37 mouse cellular contexts compared by ENCODE assay signal in genomic region chr14:56377745-56378144, GRCm38 (mm10). TPM values are rescaled to one million over a fixed set of nuclear protein-coding genes. Genes with fewer than 3 reads are reported as not detected.
DNase-seq lines count a peak whose midpoint lies in the region; ATAC-seq and TF ChIP-seq lines count a peak whose summit lies in the region.
"Had no signal": no experiment of that assay in that cellular context is flagged by ENCODE, and none has a peak within 500 bp of the region (broad histone marks: within the 10 kb centered on the region; RNA-seq: fewer than 3 reads in every experiment).

No protein-coding gene starts in this region.

- no peak overlapping the region for H3K4me2 ChIP-seq in intestine, postnatal 0 days (replicated peaks; ENCODE audit: low read depth)
- H3K4me2 ChIP-seq in intestine, embryonic 16.5 days (ENCODE audit: low read depth, low read length) = no peak overlapping the region
- H3K4me2 ChIP-seq: embryonic facial prominence, embryonic 13.5 days; forebrain, embryonic 15.5 days; heart, embryonic 15.5 days; hindbrain, embryonic 13.5 days; limb, embryonic 12.5 days; liver, embryonic 11.5 days; neural tube, embryonic 15.5 days had no signal

- H3K9ac ChIP-seq in intestine, postnatal 0 days (ENCODE audit: low read depth, low read length) = no peak overlapping the region
- H3K9ac ChIP-seq in intestine, embryonic 16.5 days (ENCODE audit: low read depth, low read length) = no peak overlapping the region
- H3K9ac ChIP-seq: embryonic facial prominence, embryonic 13.5 days; forebrain, embryonic 15.5 days; heart, embryonic 15.5 days; hindbrain, embryonic 13.5 days; limb, embryonic 12.5 days; neural tube, embryonic 15.5 days had no signal

- H3K27me3 ChIP-seq in intestine, postnatal 0 days (replicated peaks; ENCODE audit: control insufficient read depth, insufficient read depth, low read length) = no peaks in the 10 kb centered on the region
- no peaks in the 10 kb centered on the region for H3K27me3 ChIP-seq in intestine, embryonic 16.5 days (replicated peaks; ENCODE audit: control insufficient read depth, insufficient read depth, low read length)
- H3K27me3 ChIP-seq: CH12.LX; embryonic facial prominence, embryonic 13.5 days; forebrain, embryonic 15.5 days; heart, embryonic 15.5 days; hindbrain, embryonic 13.5 days; limb, embryonic 12.5 days; neural tube, embryonic 15.5 days had no signal

- peak; percentile 11 for DNase-seq in lung, postnatal 10 days
- DNase-seq in lung, adult 2 months = no peak
- DNase-seq in lung, postnatal 25 days (ENCODE audit: low spot score) = peak; percentile 19
- DNase-seq in left cerebral cortex, adult 11 months (ENCODE audit: low spot score) = no peak
- DNase-seq in spleen, adult 18-20 months = no peak
- DNase-seq: adrenal gland, adult 2 months; adrenal gland, postnatal 36 days; cerebellum, adult 18-20 months; cerebellum, postnatal 10 days; gastrocnemius, postnatal 25 days; heart, adult 11 months; heart, postnatal 4 days; kidney, adult 2 months; kidney, postnatal 10 days; layer of hippocampus, postnatal 36 days; midbrain, embryonic 14.5 days; retina, postnatal 1 day; thymus, adult 2 months; thymus, postnatal 36 days had no signal

- no peak for ATAC-seq in intestine, postnatal 0 days
- no peak for ATAC-seq in intestine, embryonic 16.5 days
- ATAC-seq: forebrain, embryonic 15.5 days; inflammation-experienced regulatory T-cells, adult 6 months had no signal

- H3K4me1 ChIP-seq in intestine, postnatal 0 days (replicated peaks; ENCODE audit: control insufficient read depth, insufficient read depth, low read length) = no peaks in the 10 kb centered on the region
- no peaks in the 10 kb centered on the region for H3K4me1 ChIP-seq in intestine, embryonic 16.5 days (ENCODE audit: control insufficient read depth, insufficient read depth, low read length)
- no peaks in the 10 kb centered on the region for H3K4me1 ChIP-seq in lung, adult 2 months (ENCODE audit: control insufficient read depth, insufficient read depth, low read length)
- H3K4me1 ChIP-seq: embryonic facial prominence, embryonic 13.5 days; forebrain, embryonic 10.5 days; forebrain, embryonic 15.5 days; hindbrain, embryonic 13.5 days; limb, embryonic 12.5 days; neural tube, embryonic 15.5 days had no signal

- peak; percentile 40 for TF ChIP-seq CTCF in intestine, postnatal 0 days (IDR thresholded peaks at IDR 0.05; ENCODE audit: low read depth)
- no peak for TF ChIP-seq CTCF in lung, adult 2 months (IDR thresholded peaks at IDR 0.05; ENCODE audit: insufficient read depth, low read length)

- no peak for TF ChIP-seq POLR2A in lung, adult 2 months (IDR thresholded peaks at IDR 0.05; ENCODE audit: borderline replicate concordance, extremely low read depth, low read depth, low read length)

- H3K9me3 ChIP-seq in intestine, postnatal 0 days (ENCODE audit: control insufficient read depth) = no peaks in the 10 kb centered on the region
- no peaks in the 10 kb centered on the region for H3K9me3 ChIP-seq in intestine, embryonic 16.5 days (ENCODE audit: control insufficient read depth, low read length)
- H3K9me3 ChIP-seq: embryonic facial prominence, embryonic 13.5 days; forebrain, embryonic 10.5 days; forebrain, embryonic 15.5 days; G1E; heart, embryonic 10.5 days; heart, embryonic 15.5 days; hindbrain, embryonic 13.5 days; limb, embryonic 12.5 days; neural tube, embryonic 15.5 days had no signal

- H3K36me3 ChIP-seq in intestine, postnatal 0 days (ENCODE audit: control insufficient read depth, insufficient read depth) = no peaks in the 10 kb centered on the region
- no peaks in the 10 kb centered on the region for H3K36me3 ChIP-seq in intestine, embryonic 16.5 days (ENCODE audit: control insufficient read depth, insufficient read depth, low read length)
- H3K36me3 ChIP-seq: embryonic facial prominence, embryonic 13.5 days; forebrain, embryonic 10.5 days; forebrain, embryonic 15.5 days; G1E; heart, embryonic 10.5 days; heart, embryonic 15.5 days; hindbrain, embryonic 13.5 days; limb, embryonic 12.5 days; neural tube, embryonic 15.5 days had no signal

- no peak overlapping the region for H3K4me3 ChIP-seq in intestine, postnatal 0 days (ENCODE audit: low read depth, low read length)
- H3K4me3 ChIP-seq in intestine, embryonic 16.5 days (ENCODE audit: low read length) = no peak overlapping the region
- no peak overlapping the region for H3K4me3 ChIP-seq in lung, adult 2 months (replicated peaks; ENCODE audit: extremely low read depth, low read depth, low read length)
- H3K4me3 ChIP-seq: embryonic facial prominence, embryonic 13.5 days; forebrain, embryonic 10.5 days; forebrain, embryonic 15.5 days; heart, embryonic 10.5 days; heart, embryonic 15.5 days; hindbrain, embryonic 13.5 days; limb, embryonic 12.5 days; neural tube, embryonic 15.5 days had no signal

- no peak overlapping the region for H3K27ac ChIP-seq in intestine, postnatal 0 days (ENCODE audit: low read depth, low read length)
- H3K27ac ChIP-seq in intestine, embryonic 16.5 days (ENCODE audit: low read length) = no peak overlapping the region
- H3K27ac ChIP-seq: embryonic facial prominence, embryonic 13.5 days; forebrain, embryonic 10.5 days; forebrain, embryonic 15.5 days; heart, embryonic 10.5 days; heart, embryonic 15.5 days; hindbrain, embryonic 13.5 days; limb, embryonic 12.5 days; neural tube, embryonic 15.5 days had no signal

RNA-seq across cellular contexts. Expression of gene Atp12a, which starts 12.9 kb away (rescaled TPM):
- polyA plus RNA-seq in intestine, postnatal 0 days (2015; fragmentation: Nextera tagmentation; extraction: Ambion mirVana) = 0.09 and 0.37 TPM in 2 replicates
- 0.44 and 1.5 TPM in 2 replicates for polyA plus RNA-seq in intestine, embryonic 16.5 days (2015; fragmentation: Nextera tagmentation; extraction: Ambion mirVana)
- 0.04 and 0.22 TPM in 2 replicates for polyA plus RNA-seq in lung, adult 2 months (2012; rRNA removed)
- polyA plus RNA-seq: forebrain, embryonic 10.5 days; G1E; heart, embryonic 10.5 days; inflammation-experienced regulatory T-cells, adult 6 months; limb, embryonic 12.5 days; liver, embryonic 16.5 days; spleen, adult 2 months had no signal

RNA-seq across cellular contexts. Expression of gene Rnf17, which starts 24.6 kb away (rescaled TPM):
- 0.46 and 0.59 TPM in 2 replicates for polyA plus RNA-seq in intestine, postnatal 0 days (2015; fragmentation: Nextera tagmentation; extraction: Ambion mirVana)
- 0.79 and 0.98 TPM in 2 replicates for polyA plus RNA-seq in intestine, embryonic 16.5 days (2015; fragmentation: Nextera tagmentation; extraction: Ambion mirVana)
- polyA plus RNA-seq in lung, adult 2 months (2012; rRNA removed) = not detected in 2 replicates
- polyA plus RNA-seq: adrenal gland, adult 2 months; C2C12; G1E; large intestine, adult 2 months had no signal

Comparison
In these comparisons a context has a peak if more than half of its experiments do, and no peak if none do; other contexts are left out.
1. DNase-seq: peak in lung, postnatal 10 days (single experiment) and lung, postnatal 25 days (single experiment); none in lung, adult 2 months (single experiment), left cerebral cortex, adult 11 months (single experiment) and spleen, adult 18-20 months (0 of 2).